Mouse (Mus musculus): Measurements from ENCODE around the gene Gadd45g.

The Gadd45g gene

GRCm38 (mm10) chr13:51853301-51854243 lies 7.1 kb downstream of the Gadd45g start:
- no peak for DNase-seq

GRCm38 (mm10) chr13:51855584-51855983 lies 9.1 kb downstream of the Gadd45g start:
- DNase-seq = no peak

- no peak for DNase-seq
Observed at GRCm38 (mm10) chr13:51857156-51857555, 10.7 kb downstream of the Gadd45g start.

- DNase-seq = no peak
Observed at GRCm38 (mm10) chr13:51858475-51858874, 12.0 kb downstream of the Gadd45g start.

- DNase-seq = no peak
Observed at GRCm38 (mm10) chr13:51859174-51859573, 12.7 kb downstream of the Gadd45g start.

- DNase-seq = no peak
Observed at GRCm38 (mm10) chr13:51859798-51860197, 13.3 kb downstream of the Gadd45g start.

- DNase-seq = no peak
Observed at GRCm38 (mm10) chr13:51862750-51863149, 16.3 kb downstream of the Gadd45g start.

GRCm38 (mm10) chr13:51866151-51866659 lies 19.7 kb downstream of the Gadd45g start:
- DNase-seq = no peak

- no peak for DNase-seq
Observed at GRCm38 (mm10) chr13:51868491-51869128, 22.1 kb downstream of the Gadd45g start.

- DNase-seq = no peak
Observed at GRCm38 (mm10) chr13:51869129-51869491, 22.6 kb downstream of the Gadd45g start.

GRCm38 (mm10) chr13:51871148-51871547 lies 24.7 kb downstream of the Gadd45g start:
- no peak for DNase-seq

GRCm38 (mm10) chr13:51872252-51872962 lies 25.9 kb downstream of the Gadd45g start:
- no peak for DNase-seq

GRCm38 (mm10) chr13:51872963-51873514 lies 26.6 kb downstream of the Gadd45g start:
- no peak for DNase-seq

- DNase-seq = no peak
Observed at GRCm38 (mm10) chr13:51873786-51874185, 27.3 kb downstream of the Gadd45g start.

- DNase-seq = no peak
Observed at GRCm38 (mm10) chr13:51876131-51876530, 29.7 kb downstream of the Gadd45g start.

GRCm38 (mm10) chr13:51878806-51879205 lies 32.3 kb downstream of the Gadd45g start:
- DNase-seq = no peak

- DNase-seq = no peak
Observed at GRCm38 (mm10) chr13:51879571-51879970, 33.1 kb downstream of the Gadd45g start.

GRCm38 (mm10) chr13:51880019-51880418 lies 33.5 kb downstream of the Gadd45g start:
- DNase-seq = no peak

GRCm38 (mm10) chr13:51881271-51882128 lies 35.0 kb downstream of the Gadd45g start:
- DNase-seq = no peak

- no peak for DNase-seq
Observed at GRCm38 (mm10) chr13:51882218-51882617, 35.7 kb downstream of the Gadd45g start.

- DNase-seq = no peak
Observed at GRCm38 (mm10) chr13:51884250-51884649, 37.8 kb downstream of the Gadd45g start.

GRCm38 (mm10) chr13:51885594-51885993 lies 39.1 kb downstream of the Gadd45g start:
- DNase-seq = no peak

Data from thymus, adult 18-20 months (tissue).